Mouse (Mus musculus) forebrain, embryonic 12.5 days (tissue): Measurements from ENCODE around the gene Mapkapk5. TPM values are rescaled to one million over a fixed set of nuclear protein-coding genes. Genes with fewer than 3 reads are reported as not detected.
"Not testable (repeated sequence)": the region's sequence is repeated elsewhere in the genome, so short reads cannot be mapped to it uniquely, and the experiment has no call there.

Experiments used
- ATAC-seq: fragments of 200-750 bp; cut with Nextera tagmentation; 2 replicates; pipeline ENCODE4 v1.8.0; 2017; ENCODE audit warnings: moderate TSS enrichment; ENCODE audit not compliant: low FRiP score
- H3K27ac ChIP-seq: fragments of 300-500 bp; sonication (generic); 2 replicates; pipeline ENCODE4 v1.5.1; 2016; ENCODE audit warnings: mild to moderate bottlenecking
- H3K27me3 ChIP-seq: fragments of 300-500 bp; sonication (generic); 2 replicates; pipeline ENCODE4 v1.6.1; 2016; ENCODE audit warnings: mild to moderate bottlenecking
- H3K36me3 ChIP-seq: fragments of 300-500 bp; sonication (generic); replicated peaks from 2 replicates; pipeline ENCODE4 v1.6.1; 2016; ENCODE audit warnings: mild to moderate bottlenecking
- H3K4me1 ChIP-seq: fragments of 300-500 bp; sonication (generic); 2 replicates; pipeline ENCODE4 v1.6.1; 2016
- H3K4me2 ChIP-seq: fragments of 300-500 bp; sonication (generic); 2 replicates; pipeline ENCODE4 v1.6.1; 2016; ENCODE audit warnings: mild to moderate bottlenecking, moderate library complexity
- H3K4me3 ChIP-seq: fragments of 300-500 bp; sonication (generic); replicated peaks from 2 replicates; pipeline ENCODE4 v1.5.1; 2016; ENCODE audit warnings: mild to moderate bottlenecking
- H3K9ac ChIP-seq: fragments of 300-500 bp; sonication (generic); 2 replicates; pipeline ENCODE4 v1.6.1; 2016; ENCODE audit warnings: mild to moderate bottlenecking
- H3K9me3 ChIP-seq: fragments of 300-500 bp; sonication (generic); 2 replicates; pipeline ENCODE4 v1.6.1; 2016
- WGBS: fragments of 180-500 bp; shearing (Covaris S2); methylation state at CpG from one replicate; pipeline ENCODE4 v1.1.7; 2016; 5-methylcytosine and 5-hydroxymethylcytosine counted together
- polyA plus RNA-seq: library from polyadenylated mRNA; unstranded; fragments of >200 nt; fragmentation: Nextera tagmentation; extraction: Ambion mirVana; gene quantifications from 2 replicates; pipeline ENCODE4 v1.2.1, GENCODE M21; 2016

Gene Mapkapk5
- polyA plus RNA-seq, 1 experiment from 2014 or later, result 56.7 TPM

DNA sequence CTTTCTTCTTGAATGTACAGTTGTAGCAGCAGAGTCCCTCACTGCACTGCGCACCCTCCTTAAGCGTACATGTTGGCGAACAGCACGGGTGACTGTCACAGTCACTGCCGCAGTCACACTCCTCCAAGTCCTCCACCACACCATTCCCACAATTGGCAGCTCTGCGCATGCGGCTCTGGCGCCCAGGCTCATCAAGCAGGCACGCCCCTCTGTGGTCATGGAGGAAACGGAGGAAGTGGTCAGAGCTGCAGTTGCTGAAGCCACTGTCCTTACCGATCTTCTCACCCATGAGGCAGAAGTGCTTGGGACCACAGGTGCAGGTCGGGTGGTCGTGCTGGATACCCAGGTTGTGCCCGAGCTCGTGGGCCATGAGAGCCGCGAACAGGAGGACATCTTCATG is 25.9 kb downstream of the Mapkapk5 start:
- H3K4me3 ChIP-seq, H3K4me1 ChIP-seq, H3K27me3 ChIP-seq, H3K9ac ChIP-seq, H3K4me2 ChIP-seq, H3K27ac ChIP-seq, ATAC-seq, H3K9me3 ChIP-seq: not testable (repeated sequence)
- peaks cover 46% of the 10 kb centered on the region for H3K36me3 ChIP-seq
- WGBS, result 92% methylated on average over 11 of the region's 17 CpGs

DNA sequence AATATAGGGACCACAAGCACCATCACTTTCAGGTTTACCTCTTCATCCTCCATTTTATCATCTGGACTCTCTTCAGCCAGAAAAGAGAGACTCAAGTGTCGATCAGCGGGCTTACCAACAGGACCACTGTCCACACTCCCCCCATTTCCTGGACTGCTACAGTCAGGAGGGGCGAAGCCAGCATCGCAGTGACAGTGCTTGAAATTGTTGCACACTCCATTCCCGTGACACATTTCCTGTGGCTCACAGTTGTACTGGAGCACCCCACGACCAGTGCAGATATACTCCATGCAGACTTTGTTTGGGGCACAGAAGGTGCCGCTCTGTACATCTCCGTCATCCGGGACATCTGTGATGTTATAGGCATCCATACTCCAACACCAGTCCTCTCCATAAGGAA is 26.7 kb downstream of the Mapkapk5 start:
- no peak overlapping the region for H3K27ac ChIP-seq
- no peak overlapping the region for H3K9ac ChIP-seq
- peaks cover 38% of the 10 kb centered on the region for H3K36me3 ChIP-seq
- H3K9me3 ChIP-seq, result no peaks in the 10 kb centered on the region
- H3K27me3 ChIP-seq, result no peaks in the 10 kb centered on the region
- no peaks in the 10 kb centered on the region for H3K4me1 ChIP-seq
- 95% methylated on average over 9 of the region's 9 CpGs for WGBS
- no peak overlapping the region for H3K4me3 ChIP-seq
- no peak overlapping the region for H3K4me2 ChIP-seq
- no peak for ATAC-seq

- Histone ChIP-seq H3K4me3 (no peak overlapping the region), H3K27me3 (no peaks in the 10 kb centered on the region), H3K4me1 (no peaks in the 10 kb centered on the region), H3K4me2 (no peak overlapping the region), H3K9ac (no peak overlapping the region), H3K36me3 (no peaks in the 10 kb centered on the region), H3K9me3 (no peaks in the 10 kb centered on the region), H3K27ac (no peak overlapping the region)
- no peak for ATAC-seq
- WGBS, result 82% methylated on average over 7 of the region's 7 CpGs
These were observed 35.7 kb downstream of the Mapkapk5 start for GRCm38 (mm10) chr5:121510009-121510408.

- H3K9ac ChIP-seq, result no peak overlapping the region
- no peaks in the 10 kb centered on the region for H3K9me3 ChIP-seq
- H3K36me3 ChIP-seq, result no peaks in the 10 kb centered on the region
- WGBS, result 100% methylated on average over 1 of the region's 1 CpGs
- H3K4me3 ChIP-seq, result no peak overlapping the region
- ATAC-seq, result no peak
- no peaks in the 10 kb centered on the region for H3K27me3 ChIP-seq
- no peak overlapping the region for H3K4me2 ChIP-seq
- H3K27ac ChIP-seq, result no peak overlapping the region
- no peaks in the 10 kb centered on the region for H3K4me1 ChIP-seq
These were observed 38.9 kb downstream of the Mapkapk5 start for GRCm38 (mm10) chr5:121506846-121507245.

- Histone ChIP-seq H3K4me1 (no peaks in the 10 kb centered on the region), H3K4me2 (no peak within 1 kb of the TSS), H3K4me3 (no peak within 1 kb of the TSS), H3K27me3 (no peaks in the 10 kb centered on the region), H3K36me3 (no peaks in the 10 kb centered on the region), H3K27ac (no peak within 1 kb of the TSS), H3K9ac (no peak within 1 kb of the TSS), H3K9me3 (no peaks in the 10 kb centered on the region)
- WGBS, result 87% methylated on average over 3 of the region's 3 CpGs
- no peak for ATAC-seq
These were observed 42.5 kb downstream of the Mapkapk5 start, which contains the start of gene Adam1b for GRCm38 (mm10) chr5:121503231-121503630. TSS of gene Adam1b (minus strand) at chr5:121503435.

GRCm38 (mm10) chr5:121501424-121501996 is 44.2 kb downstream of the Mapkapk5 start:
- ATAC-seq, result not testable (repeated sequence)

DNA sequence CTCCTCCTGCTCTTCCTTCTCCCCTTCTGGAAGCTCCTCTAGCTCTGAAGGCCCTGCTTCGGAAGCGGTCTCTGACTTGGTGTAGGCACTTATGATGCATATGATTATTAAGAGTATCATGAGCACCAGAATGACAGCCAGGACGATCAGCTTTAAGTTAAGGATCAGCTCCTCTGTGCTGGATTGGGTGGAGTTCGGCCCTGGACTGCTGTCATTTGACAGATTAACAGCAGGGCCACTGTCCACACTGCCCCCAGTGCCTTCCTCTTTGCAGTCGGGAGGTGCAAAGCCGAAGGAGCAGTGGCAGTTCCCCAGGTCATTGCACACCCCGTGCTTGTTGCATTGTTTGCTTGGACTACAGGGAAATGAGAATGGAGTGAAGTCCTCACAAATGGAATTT is 45.0 kb downstream of the Mapkapk5 start:
- no peak for ATAC-seq
- Histone ChIP-seq H3K36me3 (no peaks in the 10 kb centered on the region), H3K9me3 (no peaks in the 10 kb centered on the region), H3K27ac (no peak overlapping the region), H3K4me1 (no peaks in the 10 kb centered on the region), H3K4me2 (no peak overlapping the region), H3K4me3 (no peak overlapping the region), H3K27me3 (no peaks in the 10 kb centered on the region), H3K9ac (no peak overlapping the region)
- 81% methylated on average over 7 of the region's 7 CpGs for WGBS

More at GRCm38 (mm10) chr5:121501424-121501996, 44.2 kb downstream of the Mapkapk5 start:
- not testable (repeated sequence) for H3K9ac ChIP-seq, H3K9me3 ChIP-seq, H3K27ac ChIP-seq, H3K27me3 ChIP-seq, H3K4me2 ChIP-seq, H3K4me1 ChIP-seq, H3K36me3 ChIP-seq, H3K4me3 ChIP-seq
- WGBS, result 81% methylated on average over 11 of the region's 17 CpGs

- WGBS, result 77% methylated on average over 8 of the region's 8 CpGs
- no peaks in the 10 kb centered on the region for H3K36me3 ChIP-seq
- H3K4me3 ChIP-seq, result no peak overlapping the region
- H3K27me3 ChIP-seq, result no peaks in the 10 kb centered on the region
- H3K9ac ChIP-seq, result no peak overlapping the region
- no peak for ATAC-seq
- H3K4me2 ChIP-seq, result no peak overlapping the region
- H3K27ac ChIP-seq, result no peak overlapping the region
- H3K4me1 ChIP-seq, result no peaks in the 10 kb centered on the region
- H3K9me3 ChIP-seq, result no peaks in the 10 kb centered on the region
These were observed 52.4 kb downstream of the Mapkapk5 start for GRCm38 (mm10) chr5:121493305-121493704.

DNA sequence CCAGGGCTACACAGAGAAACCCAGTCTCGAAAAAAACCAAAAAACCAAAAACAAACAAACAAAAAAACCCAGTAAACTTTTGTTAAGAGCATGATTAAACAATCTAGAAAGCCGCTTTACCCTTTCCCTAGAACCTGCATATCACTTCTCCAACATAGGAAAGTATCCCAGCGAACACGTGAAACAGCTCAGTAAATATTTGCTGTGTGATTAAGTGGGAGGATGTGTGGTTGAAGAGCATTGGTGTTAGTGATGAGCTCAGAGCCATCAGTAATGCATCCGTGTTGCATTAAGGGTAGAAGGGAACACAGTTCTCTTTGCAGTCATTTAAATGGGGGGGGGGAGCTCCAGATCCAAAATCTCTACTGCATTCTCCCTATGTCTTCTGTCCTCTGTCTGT is 60.9 kb downstream of the Mapkapk5 start:
- ATAC-seq, result no peak
- 87% methylated on average over 5 of the region's 5 CpGs for WGBS
- Histone ChIP-seq H3K27ac (no peak overlapping the region), H3K36me3 (no peaks in the 10 kb centered on the region), H3K4me1 (no peaks in the 10 kb centered on the region), H3K9me3 (no peaks in the 10 kb centered on the region), H3K4me2 (no peak overlapping the region), H3K9ac (no peak overlapping the region), H3K27me3 (no peaks in the 10 kb centered on the region), H3K4me3 (no peak overlapping the region)

DNA sequence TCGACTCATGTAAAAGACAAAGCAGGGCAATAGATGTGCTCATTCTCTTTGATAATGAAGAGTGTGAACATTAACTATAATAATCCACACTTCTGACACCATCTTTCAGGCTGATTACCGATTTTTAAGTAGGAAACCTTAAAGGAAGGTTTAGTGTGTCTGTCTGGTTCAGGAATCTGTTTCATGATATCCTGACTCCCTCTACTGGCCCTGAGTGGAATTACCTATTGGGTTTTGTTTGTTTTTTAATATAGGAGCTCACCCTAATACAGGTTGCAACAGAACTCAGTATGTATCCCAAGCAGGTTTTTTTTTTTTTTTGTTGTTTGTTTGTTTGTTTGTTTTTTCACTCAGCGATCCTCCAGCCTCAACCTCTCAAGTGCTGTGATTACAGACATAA is 68.0 kb downstream of the Mapkapk5 start:
- H3K9me3 ChIP-seq, result no peaks in the 10 kb centered on the region
- WGBS, result 32% methylated on average over 3 of the region's 3 CpGs
- H3K27ac ChIP-seq, result no peak overlapping the region
- no peaks in the 10 kb centered on the region; the same call in 1 of the 2 replicates for H3K4me1 ChIP-seq
- ATAC-seq, result no peak
- H3K4me3 ChIP-seq, result no peak overlapping the region
- no peak overlapping the region for H3K9ac ChIP-seq
- H3K4me2 ChIP-seq, result no peak overlapping the region
- H3K36me3 ChIP-seq, result no peaks in the 10 kb centered on the region
- no peaks in the 10 kb centered on the region for H3K27me3 ChIP-seq

GRCm38 (mm10) chr5:121476040-121476439 is 69.7 kb downstream of the Mapkapk5 start:
- 88% methylated on average over 1 of the region's 1 CpGs for WGBS
- H3K27me3 ChIP-seq, result no peaks in the 10 kb centered on the region
- no peak for ATAC-seq

More at GRCm38 (mm10) chr5:121476040-121476439, 69.7 kb downstream of the Mapkapk5 start:
- no peaks in the 10 kb centered on the region; the same call in 1 of the 2 replicates for H3K4me1 ChIP-seq
- H3K9me3 ChIP-seq, result no peaks in the 10 kb centered on the region
- no peak overlapping the region for H3K9ac ChIP-seq
- H3K4me2 ChIP-seq, result no peak overlapping the region
- H3K27ac ChIP-seq, result no peak overlapping the region
- H3K4me3 ChIP-seq, result no peak overlapping the region
- no peaks in the 10 kb centered on the region for H3K36me3 ChIP-seq
